Mouse (Mus musculus): ENCODE data around the gene Bok. TPM values are rescaled to one million over a fixed set of nuclear protein-coding genes. Genes with fewer than 3 reads are reported as not detected.

Bok gene
- total RNA-seq (2023): not detected

DNA sequence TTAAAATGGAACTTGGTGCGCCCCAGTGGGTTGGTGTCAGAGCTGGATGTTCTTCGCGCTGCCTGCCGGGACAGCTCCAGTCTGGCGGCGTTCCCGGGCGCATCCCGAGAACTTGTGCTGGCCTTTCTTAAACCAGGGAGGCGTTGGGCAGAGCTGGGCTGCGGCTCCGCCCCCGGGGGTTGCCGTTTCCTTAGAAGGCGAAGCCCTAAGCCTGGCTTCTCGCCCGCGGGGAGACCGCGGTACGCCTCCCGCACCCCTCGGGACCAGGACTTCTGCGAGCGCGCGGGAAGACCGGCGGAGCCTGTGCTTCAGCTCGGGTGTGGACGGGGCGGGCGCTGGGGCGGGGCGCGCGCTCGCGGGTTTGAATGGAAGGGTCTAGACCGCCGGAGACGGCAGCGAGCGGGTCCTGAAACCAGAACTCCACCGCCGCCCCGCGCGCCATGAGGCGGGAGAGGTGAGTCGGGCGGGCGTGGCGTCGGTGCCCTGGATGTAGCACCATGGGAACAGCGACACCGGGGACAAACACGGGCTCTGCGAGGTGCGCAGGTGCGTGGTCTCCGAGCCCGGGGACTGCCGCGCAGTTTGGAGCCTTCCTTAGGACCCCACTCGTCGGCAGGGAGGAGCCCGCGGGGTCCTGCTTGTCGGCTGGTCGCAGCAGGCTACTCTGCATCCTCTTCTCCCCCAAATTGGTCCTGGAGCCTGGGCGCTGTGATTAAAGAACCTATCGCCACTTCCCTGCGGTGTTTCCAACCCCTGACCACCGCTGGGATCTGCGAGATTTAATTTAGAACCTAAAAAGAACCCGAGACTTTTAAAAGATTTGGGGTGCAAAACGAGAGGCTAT lies at the start of gene Bok:
Gene Bok (plus strand): TSS at position 260 of the 844 bp plus-strand sequence.

GRCm38 (mm10) chr1:93658559-93658958 lies 26.9 kb upstream of the Bok start, which contains the start of gene Stk25:
Gene Stk25, minus strand, starts transcription at chr1:93658659.

Other genes starting within 250 kb of the Bok start
- gene Hdlbp, start 206.8 kb upstream of the Bok start, total RNA-seq (2023): 100 to 1,000 TPM; 146 to 147 TPM
- gene Farp2, start 173.6 kb upstream of the Bok start, total RNA-seq (2023): 1 to 10 TPM; 2.0 to 2.5 TPM
- 10 to 100 TPM; 43.5 to 45.4 TPM for gene Stk25, start 27.0 kb upstream of the Bok start, total RNA-seq (2023)
- 10 to 100 TPM; 62.3 to 66.9 TPM for gene Atg4b, start 65.8 kb downstream of the Bok start, total RNA-seq (2023)
- gene Thap4, start 69.2 kb downstream of the Bok start, total RNA-seq (2023): 10 to 100 TPM; 24.2 to 29.2 TPM
- gene Dtymk, start 116.3 kb downstream of the Bok start, total RNA-seq (2023): 10 to 100 TPM; 58.5 to 63.6 TPM
- gene Ing5, start 118.3 kb downstream of the Bok start, total RNA-seq (2023): 10 to 100 TPM; 20.7 to 22.5 TPM
- gene D2hgdh, start 139.2 kb downstream of the Bok start, total RNA-seq (2023): 10 to 100 TPM; 16.6 to 24.6 TPM
- gene Gal3st2, start 175.6 kb downstream of the Bok start, total RNA-seq (2023): not detected
- gene Gal3st2b, start 232.7 kb downstream of the Bok start, total RNA-seq (2023): under 1 TPM in 1 of 2 experiments, not detected in 1; 0.24 TPM